Mouse (Mus musculus): ENCODE data around the gene Lrrc29.

DNA sequence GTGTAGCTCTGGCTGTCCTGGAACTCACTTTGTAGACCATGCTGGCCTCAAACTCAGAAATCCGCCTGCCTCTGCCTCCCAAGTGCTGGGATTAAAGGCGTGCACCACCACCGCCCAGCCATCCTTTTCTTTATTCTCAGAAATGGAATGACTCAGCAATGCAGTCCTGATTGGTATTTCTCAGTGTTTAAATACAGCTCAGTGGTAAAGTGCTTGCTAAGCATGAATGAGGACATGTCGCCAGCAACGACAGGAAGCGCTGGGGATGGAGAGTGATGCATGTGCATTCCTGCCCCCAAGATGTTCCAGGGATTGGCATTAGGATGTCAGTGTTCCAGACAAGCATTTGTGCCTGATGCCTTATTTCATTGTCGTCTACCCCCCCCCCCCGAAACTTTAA, 22.7 kb downstream of the Lrrc29 start:
- TF ChIP-seq POLR2A (IDR thresholded peaks at IDR 0.05; ENCODE audit: insufficient read depth, low read length) (no peak), CTCF (IDR thresholded peaks at IDR 0.05; ENCODE audit: low read depth, low read length) (no peak)

All from ES-Bruce4 (cell line).